Mouse (Mus musculus): Measurements from ENCODE around the gene Il11ra1. TPM values are rescaled to one million over a fixed set of nuclear protein-coding genes. Genes with fewer than 3 reads are reported as not detected.
A peak's percentile ranks its signal among the peaks of the same experiment; 100 is the strongest.
"Not testable (repeated sequence)": the region's sequence is repeated elsewhere in the genome, so short reads cannot be mapped to it uniquely, and the experiment has no call there.

The Il11ra1 gene
- polyA plus RNA-seq, 1 experiment from 2014 or later: 55.2 TPM

DNA sequence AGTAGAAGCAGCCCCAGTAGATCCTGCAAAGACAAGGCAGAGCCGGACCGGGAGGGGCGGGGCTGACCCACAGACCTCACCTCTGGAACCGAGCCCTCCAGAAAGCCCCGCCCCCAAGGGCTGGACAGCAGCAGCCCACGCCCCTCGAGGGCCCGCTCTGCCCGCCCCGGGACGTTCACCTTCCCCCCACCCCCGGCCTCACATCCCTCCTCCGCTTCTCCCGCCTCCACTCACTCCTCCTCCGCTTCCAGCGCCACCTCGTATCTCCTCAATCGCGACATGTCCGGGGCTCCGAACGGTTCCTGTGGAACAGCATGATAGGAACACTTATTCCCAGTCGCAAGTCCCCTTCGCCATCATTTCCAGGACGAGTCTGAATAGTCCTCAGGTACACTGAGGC, 73.7 kb downstream of the Il11ra1 start:
- H3K4me1 ChIP-seq (ENCODE audit: control insufficient read depth, insufficient read depth, low read length); ATAC-seq (ENCODE audit: low FRiP score); H3K27me3 ChIP-seq (ENCODE audit: control insufficient read depth, insufficient read depth, low read length); H3K27ac ChIP-seq (ENCODE audit: low read depth, low read length); H3K9me3 ChIP-seq (ENCODE audit: control insufficient read depth, low read length); H3K36me3 ChIP-seq (ENCODE audit: control insufficient read depth, insufficient read depth, low read length): not testable (repeated sequence)
- Histone ChIP-seq H3K9ac (ENCODE audit: low read length) (peak overlapping the region; percentile 38; the same call in 1 of the 2 replicates), H3K4me2 (peak overlapping the region; percentile 40), H3K4me3 (ENCODE audit: low read depth, low read length) (peak overlapping the region; percentile 34)
- WGBS: 0% methylated on average over 22 of the region's 25 CpGs
- peak; percentile 84 for DNase-seq (ENCODE audit: low spot score, missing footprints)

- not testable (repeated sequence) for H3K36me3 ChIP-seq (ENCODE audit: control insufficient read depth, insufficient read depth, low read length); H3K27ac ChIP-seq (ENCODE audit: low read depth, low read length); ATAC-seq (ENCODE audit: low FRiP score); H3K27me3 ChIP-seq (ENCODE audit: control insufficient read depth, insufficient read depth, low read length); H3K9me3 ChIP-seq (ENCODE audit: control insufficient read depth, low read length); H3K4me1 ChIP-seq (ENCODE audit: control insufficient read depth, insufficient read depth, low read length)
- Histone ChIP-seq H3K9ac (ENCODE audit: low read length) (peak within 1 kb of the TSS; percentile 38; the same call in 1 of the 2 replicates), H3K4me3 (ENCODE audit: low read depth, low read length) (peak within 1 kb of the TSS; percentile 34), H3K4me2 (peak within 1 kb of the TSS; percentile 40)
- peak; percentile 97 for DNase-seq (ENCODE audit: low spot score, missing footprints)
- 0% methylated on average over 12 of the region's 14 CpGs for WGBS
Observed at GRCm38 (mm10) chr4:41774002-41774401, 74.2 kb downstream of the Il11ra1 start, which contains the start of gene Ccl27a. Gene Ccl27a (minus strand): TSS chr4:41774247.

- H3K9ac ChIP-seq (ENCODE audit: low read length); H3K27ac ChIP-seq (ENCODE audit: low read depth, low read length); H3K9me3 ChIP-seq (ENCODE audit: control insufficient read depth, low read length); ATAC-seq (ENCODE audit: low FRiP score); H3K27me3 ChIP-seq (ENCODE audit: control insufficient read depth, insufficient read depth, low read length); H3K36me3 ChIP-seq (ENCODE audit: control insufficient read depth, insufficient read depth, low read length); H3K4me1 ChIP-seq (ENCODE audit: control insufficient read depth, insufficient read depth, low read length); DNase-seq (ENCODE audit: low spot score, missing footprints): not testable (repeated sequence)
- peak overlapping the region; percentile 34; the same call in 1 of the 2 replicates for H3K4me3 ChIP-seq (ENCODE audit: low read depth, low read length)
- H3K4me2 ChIP-seq: peak overlapping the region; percentile 37
- WGBS: 60% methylated on average over 3 of the region's 3 CpGs
Observed at GRCm38 (mm10) chr4:41774506-41774905, 74.7 kb downstream of the Il11ra1 start.

- H3K27ac ChIP-seq (ENCODE audit: low read depth, low read length); H3K4me1 ChIP-seq (ENCODE audit: control insufficient read depth, insufficient read depth, low read length); ATAC-seq (ENCODE audit: low FRiP score); DNase-seq (ENCODE audit: low spot score, missing footprints); H3K27me3 ChIP-seq (ENCODE audit: control insufficient read depth, insufficient read depth, low read length); H3K9me3 ChIP-seq (ENCODE audit: control insufficient read depth, low read length); H3K4me3 ChIP-seq (ENCODE audit: low read depth, low read length); H3K36me3 ChIP-seq (ENCODE audit: control insufficient read depth, insufficient read depth, low read length); H3K9ac ChIP-seq (ENCODE audit: low read length); H3K4me2 ChIP-seq: not testable (repeated sequence)
- 84% methylated on average over 1 of the region's 1 CpGs for WGBS
Observed at GRCm38 (mm10) chr4:41775840-41776239, 76.1 kb downstream of the Il11ra1 start.

DNA sequence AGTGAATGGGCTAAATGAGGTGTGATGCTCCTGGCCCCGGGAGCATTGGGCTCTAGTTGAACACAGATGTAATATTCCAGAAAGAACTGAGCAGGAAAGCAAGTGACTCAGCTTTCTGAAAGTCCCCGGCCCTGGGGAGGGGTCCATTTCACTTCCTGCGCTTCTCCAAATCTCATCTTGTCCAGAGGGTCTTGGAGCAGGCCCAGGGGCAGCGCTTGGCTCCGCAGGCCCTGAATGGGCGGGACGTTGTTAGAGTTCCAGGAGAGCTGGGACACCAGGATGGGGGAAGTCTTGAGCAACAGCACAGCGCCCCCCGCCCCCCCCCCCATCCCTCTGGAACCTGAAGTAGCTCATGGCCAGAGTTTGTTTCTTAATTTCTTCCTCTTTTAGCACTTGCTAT, 81.5 kb downstream of the Il11ra1 start:
- H3K4me3 ChIP-seq (ENCODE audit: low read depth, low read length); H3K9ac ChIP-seq (ENCODE audit: low read length); DNase-seq (ENCODE audit: low spot score, missing footprints); H3K36me3 ChIP-seq (ENCODE audit: control insufficient read depth, insufficient read depth, low read length); H3K4me2 ChIP-seq; H3K27me3 ChIP-seq (ENCODE audit: control insufficient read depth, insufficient read depth, low read length); H3K27ac ChIP-seq (ENCODE audit: low read depth, low read length); ATAC-seq (ENCODE audit: low FRiP score); H3K4me1 ChIP-seq (ENCODE audit: control insufficient read depth, insufficient read depth, low read length); H3K9me3 ChIP-seq (ENCODE audit: control insufficient read depth, low read length): not testable (repeated sequence)
- 14% methylated on average over 4 of the region's 9 CpGs for WGBS

GRCm38 (mm10) chr4:41781748-41782485, 82.1 kb downstream of the Il11ra1 start:
- not testable (repeated sequence) for ATAC-seq (ENCODE audit: low FRiP score); H3K4me2 ChIP-seq; H3K9me3 ChIP-seq (ENCODE audit: control insufficient read depth, low read length); H3K36me3 ChIP-seq (ENCODE audit: control insufficient read depth, insufficient read depth, low read length); H3K27me3 ChIP-seq (ENCODE audit: control insufficient read depth, insufficient read depth, low read length); H3K4me1 ChIP-seq (ENCODE audit: control insufficient read depth, insufficient read depth, low read length); H3K4me3 ChIP-seq (ENCODE audit: low read depth, low read length); H3K27ac ChIP-seq (ENCODE audit: low read depth, low read length)
- peak; percentile 68 for DNase-seq (ENCODE audit: low spot score, missing footprints)
- 0 out of 2 replicates have a peak overlapping the region, but pooled peaks have one; percentile 12 for H3K9ac ChIP-seq (ENCODE audit: low read length)
- WGBS: 15% methylated on average over 16 of the region's 21 CpGs

DNA sequence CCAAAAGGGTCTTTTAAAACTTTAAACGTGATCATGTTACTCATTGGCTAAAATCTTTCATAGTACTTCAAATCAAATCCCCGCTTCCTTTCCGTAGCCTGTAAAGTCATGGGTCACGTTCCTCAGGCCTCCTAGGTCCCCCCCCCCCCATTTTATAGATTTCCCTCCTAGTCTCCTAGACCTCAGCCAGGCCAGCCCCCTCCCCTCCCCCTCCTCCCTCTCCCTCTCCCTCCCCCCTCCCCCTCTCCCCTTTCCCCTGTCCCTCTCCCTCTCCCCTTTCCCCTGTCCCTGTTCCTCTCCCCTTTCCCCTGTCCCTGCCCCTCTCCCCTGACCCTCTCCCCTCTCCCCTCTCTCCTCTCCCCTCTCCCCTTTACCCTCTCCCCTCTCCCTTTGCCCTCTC, 82.9 kb downstream of the Il11ra1 start:
- not testable (repeated sequence) for H3K36me3 ChIP-seq (ENCODE audit: control insufficient read depth, insufficient read depth, low read length); H3K27ac ChIP-seq (ENCODE audit: low read depth, low read length); H3K9me3 ChIP-seq (ENCODE audit: control insufficient read depth, low read length); H3K4me1 ChIP-seq (ENCODE audit: control insufficient read depth, insufficient read depth, low read length); H3K9ac ChIP-seq (ENCODE audit: low read length); H3K27me3 ChIP-seq (ENCODE audit: control insufficient read depth, insufficient read depth, low read length); H3K4me3 ChIP-seq (ENCODE audit: low read depth, low read length); ATAC-seq (ENCODE audit: low FRiP score); H3K4me2 ChIP-seq
- 29% methylated on average over 4 of the region's 4 CpGs for WGBS
- peak; percentile 89 for DNase-seq (ENCODE audit: low spot score, missing footprints)

GRCm38 (mm10) chr4:41783197-41783596, 83.4 kb downstream of the Il11ra1 start:
- not testable (repeated sequence) for H3K9ac ChIP-seq (ENCODE audit: low read length); H3K4me2 ChIP-seq; H3K36me3 ChIP-seq (ENCODE audit: control insufficient read depth, insufficient read depth, low read length); H3K27me3 ChIP-seq (ENCODE audit: control insufficient read depth, insufficient read depth, low read length); H3K4me1 ChIP-seq (ENCODE audit: control insufficient read depth, insufficient read depth, low read length); ATAC-seq (ENCODE audit: low FRiP score); H3K27ac ChIP-seq (ENCODE audit: low read depth, low read length); H3K9me3 ChIP-seq (ENCODE audit: control insufficient read depth, low read length); H3K4me3 ChIP-seq (ENCODE audit: low read depth, low read length)
- DNase-seq (ENCODE audit: low spot score, missing footprints): peak; percentile 65
- 27% methylated on average over 3 of the region's 3 CpGs for WGBS

Data from midbrain, embryonic 11.5 days (tissue).